Mouse (Mus musculus) CH12.LX (cell line): ENCODE measurements at regions not wholly inside any gene's neighbourhood (a gene's known extent, or its start where the extent isn't known, plus 50 kb on each side); places are given as distances from the start of the nearest gene placed in this dataset.

Experiments used
- E2F4 ChIP-seq: IDR thresholded peaks from 2 replicates; pipeline ENCODE4 v1.6.1; 2011; ENCODE audit warnings: low read depth, low read length, improper control_type of control experiment; ENCODE audit not compliant: insufficient replicate concordance
- GABPA ChIP-seq: IDR thresholded peaks from 2 replicates; pipeline ENCODE4 v1.6.1; 2012; ENCODE audit warnings: low read depth, low read length, improper control_type of control experiment, inconsistent platforms; ENCODE audit not compliant: insufficient replicate concordance

DNA sequence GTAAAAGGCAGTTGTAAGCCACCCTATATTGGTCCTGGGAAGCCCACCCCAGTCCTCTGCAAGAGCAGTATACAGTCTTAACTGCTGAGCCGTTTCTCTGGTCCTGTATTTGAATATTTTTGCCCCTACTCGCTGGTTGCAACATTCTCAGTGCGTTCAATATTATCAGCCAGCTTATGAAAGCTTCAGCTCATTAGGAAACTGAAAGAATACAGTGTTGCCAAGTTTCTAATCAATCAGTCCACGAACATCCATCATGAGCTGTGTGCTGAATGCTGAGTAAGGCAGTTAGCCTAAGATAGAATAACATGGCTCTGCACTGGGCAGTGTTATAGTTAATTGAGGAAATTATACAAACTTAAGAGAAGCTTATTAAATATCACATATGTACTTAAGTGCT lies 148.7 kb downstream of the Tmem26 start:
- TF ChIP-seq E2F4 = no peak
- TF ChIP-seq GABPA = no peak
